Mouse (Mus musculus) embryonic facial prominence, embryonic 11.5 days (tissue): ENCODE measurements around the gene Ahctf1. TPM values are rescaled to one million over a fixed set of nuclear protein-coding genes. Genes with fewer than 3 reads are reported as not detected.

Experiments used
- ATAC-seq: fragments of 200-750 bp; cut with Nextera tagmentation; replicated peaks from 2 replicates; pipeline ENCODE4 v1.8.0; 2017; ENCODE audit warnings: low read depth; ENCODE audit not compliant: insufficient number of reproducible peaks, low FRiP score, low TSS enrichment
- DNase-seq: peaks from one replicate; pipeline ENCODE4 v3.0.0-alpha.2; 2015; ENCODE audit warnings: low spot score
- H3K27ac ChIP-seq: fragments of 300-500 bp; sonication (generic); replicated peaks from 2 replicates; pipeline ENCODE4 v1.5.1; 2014; ENCODE audit warnings: mild to moderate bottlenecking, low read depth, low read length, control low read depth
- H3K27me3 ChIP-seq: fragments of 300-500 bp; sonication (generic); 2 replicates; pipeline ENCODE4 v1.6.1; 2014; ENCODE audit warnings: mild to moderate bottlenecking, low read length, moderate library complexity, mixed read lengths; ENCODE audit not compliant: control insufficient read depth, insufficient read depth
- H3K36me3 ChIP-seq: fragments of 300-500 bp; sonication (generic); replicated peaks from 2 replicates; pipeline ENCODE4 v1.6.1; 2014; ENCODE audit warnings: low read depth, mild to moderate bottlenecking, low read length, moderate library complexity, mixed read lengths; ENCODE audit not compliant: control insufficient read depth, insufficient read depth
- H3K4me1 ChIP-seq: fragments of 300-500 bp; sonication (generic); 2 replicates; pipeline ENCODE4 v1.6.1; 2014; ENCODE audit warnings: low read length, mixed read lengths; ENCODE audit not compliant: control insufficient read depth, insufficient read depth
- H3K4me2 ChIP-seq: fragments of 300-500 bp; sonication (generic); 2 replicates; pipeline ENCODE4 v1.6.1; 2014; ENCODE audit warnings: low read depth, mild to moderate bottlenecking, control low read depth, low read length, moderate library complexity
- H3K4me3 ChIP-seq: fragments of 300-500 bp; sonication (generic); 2 replicates; pipeline ENCODE4 v1.5.1; 2014; ENCODE audit warnings: low read depth, low read length, control low read depth
- H3K9ac ChIP-seq: fragments of 300-500 bp; sonication (generic); replicated peaks from 2 replicates; pipeline ENCODE4 v1.6.1; 2014; ENCODE audit warnings: mild to moderate bottlenecking, control low read depth, low read length
- H3K9me3 ChIP-seq: fragments of 300-500 bp; sonication (generic); replicated peaks from 2 replicates; pipeline ENCODE4 v1.6.1; 2016; ENCODE audit warnings: mild to moderate bottlenecking, low read length, inconsistent platforms, mixed read lengths; ENCODE audit not compliant: control insufficient read depth
- WGBS: fragments of 180-500 bp; shearing (Covaris S2); extraction: QIAGEN DNeasy Blood & Tissue Kit; methylation state at CpG from one replicate; pipeline ENCODE4 v1.1.7; 2014; 5-methylcytosine and 5-hydroxymethylcytosine counted together
- polyA plus RNA-seq: library from polyadenylated mRNA; unstranded; fragments of >200 nt; fragmentation: Nextera tagmentation; extraction: Ambion mirVana; gene quantifications from 2 replicates; pipeline ENCODE4 v1.2.1, GENCODE M21; 2014

The Ahctf1 gene
- 33.9 and 38.6 TPM in 2 replicates for polyA plus RNA-seq

DNA sequence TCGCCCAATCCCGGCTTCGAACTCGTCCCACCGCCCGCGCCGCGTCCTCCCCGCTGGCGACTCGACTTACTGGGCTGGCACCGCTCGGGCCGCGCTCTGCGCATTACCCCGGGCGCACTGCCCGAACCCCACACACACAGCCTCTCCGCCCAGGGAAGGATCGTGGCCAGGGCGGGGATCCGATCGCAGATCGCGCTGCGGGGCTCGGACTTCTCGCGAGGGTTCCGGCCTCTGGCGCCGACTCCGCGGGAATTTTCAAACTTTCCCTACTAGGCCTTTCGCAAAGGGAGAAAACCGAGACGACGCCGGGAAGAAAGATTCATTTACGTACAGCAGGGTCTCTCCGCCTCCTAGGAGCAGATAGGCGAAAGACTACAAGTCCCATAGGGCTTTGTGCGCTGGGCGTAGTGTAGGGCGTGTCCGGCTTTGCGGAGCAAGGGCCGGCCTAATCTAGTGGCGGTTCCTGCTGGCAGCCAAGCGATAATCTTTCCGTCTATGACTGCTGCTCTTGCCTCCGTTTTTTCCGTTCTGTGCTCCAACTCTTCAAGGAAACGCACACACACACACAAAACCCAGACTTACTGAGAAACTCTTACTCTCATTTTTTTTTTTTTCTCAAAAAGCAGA, at the start of gene Ahctf1:
Gene Ahctf1, minus strand, starts transcription at position 168 of the 627 bp plus-strand sequence.
- DNase-seq = peak; percentile 99
- under 1% methylated on average over 56 of the region's 56 CpGs for WGBS

DNA sequence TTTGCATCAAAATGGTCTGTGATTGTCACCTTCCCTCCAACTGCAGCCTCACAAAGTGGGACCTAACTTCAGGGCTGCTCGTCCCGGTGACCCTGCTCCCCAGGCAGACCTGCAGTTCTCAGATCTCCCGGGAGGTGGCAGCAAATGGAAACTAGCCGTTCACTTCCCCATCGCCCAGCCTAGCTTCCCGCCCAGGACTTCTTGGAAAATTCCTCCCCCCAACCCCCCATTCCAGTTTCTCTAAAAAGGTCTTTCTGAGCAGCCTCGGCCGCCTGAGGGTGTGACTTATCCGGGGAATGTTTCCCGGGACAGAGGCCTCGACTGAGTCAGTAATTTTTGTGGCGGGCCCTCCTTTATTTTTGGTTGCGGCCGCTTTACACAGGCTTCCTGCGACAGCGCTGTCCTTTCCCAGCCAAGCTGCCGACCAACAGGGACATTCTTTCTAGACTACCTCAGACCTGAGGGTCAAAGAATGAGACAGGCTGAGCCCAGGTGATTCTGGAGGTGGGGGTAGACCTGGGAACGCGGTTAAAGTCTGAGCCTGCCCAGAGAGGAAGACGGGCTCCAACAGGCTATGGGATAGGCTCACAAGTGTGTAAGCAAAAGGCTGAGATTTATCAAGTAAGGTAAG, 44.4 kb upstream of the Ahctf1 start:
- Histone ChIP-seq H3K9me3 (no peaks in the 10 kb centered on the region), H3K27me3 (no peaks in the 10 kb centered on the region), H3K36me3 (no peaks in the 10 kb centered on the region), H3K4me2 (peak overlapping the region; percentile 62), H3K4me1 (no peaks in the 10 kb centered on the region), H3K9ac (peak overlapping the region; percentile 75), H3K4me3 (peak overlapping the region; percentile 34), H3K27ac (no peak overlapping the region)
- ATAC-seq (peak; percentile 50), DNase-seq (peak; percentile 93)
- 3% methylated on average over 20 of the region's 20 CpGs for WGBS

More for the DNA sequence above, at the start of gene Ahctf1:
- no peaks in the 10 kb centered on the region for H3K36me3 ChIP-seq
- no peaks in the 10 kb centered on the region for H3K4me1 ChIP-seq
- peak; percentile 98 for ATAC-seq
- no peaks in the 10 kb centered on the region for H3K27me3 ChIP-seq
- H3K4me3 ChIP-seq = peak within 1 kb of the TSS; percentile 95
- H3K27ac ChIP-seq = peak within 1 kb of the TSS; percentile 98
- peak within 1 kb of the TSS; percentile 97 for H3K9ac ChIP-seq
- no peaks in the 10 kb centered on the region for H3K9me3 ChIP-seq
- peak within 1 kb of the TSS; percentile 74 for H3K4me2 ChIP-seq

DNA sequence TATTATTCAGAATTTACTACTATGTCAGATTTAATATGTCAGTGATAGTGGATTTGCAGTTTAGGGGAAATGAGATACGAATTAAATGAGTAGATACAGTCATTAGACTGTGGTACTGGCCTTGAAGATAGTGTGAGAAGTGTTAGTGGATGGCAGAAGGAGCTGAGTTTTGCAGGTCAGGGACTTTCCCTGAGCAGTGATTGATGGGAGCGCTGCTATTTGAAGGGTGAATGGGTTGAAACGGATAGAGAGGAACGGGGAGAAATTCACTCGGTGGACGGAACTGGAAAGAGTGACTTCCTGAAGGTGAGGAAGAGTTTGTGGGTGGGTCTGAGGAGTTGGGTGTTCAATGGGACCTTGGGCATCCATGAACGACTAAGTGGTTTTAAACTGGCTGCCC, 43.7 kb upstream of the Ahctf1 start:
- H3K27me3 ChIP-seq = no peaks in the 10 kb centered on the region
- H3K36me3 ChIP-seq = no peaks in the 10 kb centered on the region
- H3K9ac ChIP-seq = no peak overlapping the region
- WGBS = 50% methylated on average over 7 of the region's 7 CpGs
- H3K27ac ChIP-seq = no peak overlapping the region
- H3K9me3 ChIP-seq = no peaks in the 10 kb centered on the region
- H3K4me2 ChIP-seq = no peak overlapping the region
- ATAC-seq = no peak
- H3K4me3 ChIP-seq = no peak overlapping the region
- H3K4me1 ChIP-seq = no peaks in the 10 kb centered on the region
- no peak for DNase-seq

DNA sequence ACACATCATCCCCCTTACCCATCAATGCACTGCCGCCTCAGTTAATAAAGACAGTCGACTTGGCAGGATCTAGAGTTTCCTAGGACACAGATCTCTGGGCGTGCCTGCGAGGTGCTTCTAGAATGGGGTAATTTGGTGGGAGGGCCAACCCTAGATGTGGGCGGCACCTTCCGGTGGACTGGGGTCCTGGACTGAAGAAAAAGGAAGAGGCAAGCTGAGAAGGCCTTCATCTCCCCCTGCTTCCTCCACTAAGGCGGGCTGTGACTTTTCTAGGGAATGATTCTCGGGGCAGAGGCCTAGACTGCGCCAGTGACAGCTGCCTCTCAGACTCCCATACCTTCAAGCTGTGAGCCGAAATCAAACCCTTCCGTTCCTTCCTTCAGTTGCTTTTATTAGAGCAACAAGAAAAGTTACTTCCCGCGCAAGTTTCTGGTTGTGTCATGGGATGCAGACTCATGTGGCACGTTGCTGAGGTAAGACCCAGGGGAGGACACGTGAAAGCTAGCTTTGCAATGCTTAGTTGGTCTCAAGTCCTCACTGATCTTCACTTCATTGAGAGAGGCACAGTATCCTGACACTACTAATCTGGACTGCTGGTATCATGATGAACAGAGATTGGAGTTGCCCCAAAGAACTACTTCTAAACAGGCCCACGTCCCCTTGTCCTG, 42.5 kb upstream of the Ahctf1 start:
- Histone ChIP-seq H3K36me3 (no peaks in the 10 kb centered on the region), H3K27ac (no peak overlapping the region), H3K27me3 (no peaks in the 10 kb centered on the region), H3K9ac (no peak overlapping the region), H3K9me3 (no peaks in the 10 kb centered on the region), H3K4me1 (no peaks in the 10 kb centered on the region), H3K4me3 (no peak overlapping the region), H3K4me2 (no peak overlapping the region)
- WGBS = 85% methylated on average over 16 of the region's 16 CpGs
- ATAC-seq (no peak), DNase-seq (no peak)

DNA sequence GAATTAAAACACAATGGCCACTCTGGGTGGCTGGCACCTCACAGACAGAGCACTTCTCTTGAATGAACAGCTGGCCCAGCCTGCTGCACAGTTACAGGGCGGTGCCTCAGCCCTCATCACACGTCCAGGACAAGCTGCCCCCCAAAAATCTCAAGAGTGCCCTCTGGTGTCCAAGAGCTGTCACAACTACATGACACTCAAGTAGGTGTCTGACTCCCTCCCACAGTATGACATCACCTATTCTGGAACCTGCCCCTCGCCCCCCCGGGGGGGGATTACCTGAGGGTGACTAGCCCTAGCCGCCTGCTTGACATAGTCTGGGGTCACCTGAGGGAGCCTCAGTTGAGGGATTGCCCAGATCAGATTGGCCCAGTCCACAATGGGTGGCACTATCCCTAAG, 41.4 kb upstream of the Ahctf1 start:
- no peak overlapping the region for H3K9ac ChIP-seq
- 15% methylated on average over 5 of the region's 5 CpGs for WGBS
- H3K27ac ChIP-seq = no peak overlapping the region
- H3K4me1 ChIP-seq = no peaks in the 10 kb centered on the region
- H3K4me2 ChIP-seq = no peak overlapping the region
- no peaks in the 10 kb centered on the region for H3K9me3 ChIP-seq
- H3K36me3 ChIP-seq = no peaks in the 10 kb centered on the region
- peak; percentile 74 for DNase-seq
- no peaks in the 10 kb centered on the region for H3K27me3 ChIP-seq
- H3K4me3 ChIP-seq = no peak overlapping the region
- ATAC-seq = no peak; the same call in 1 of the 2 replicates

DNA sequence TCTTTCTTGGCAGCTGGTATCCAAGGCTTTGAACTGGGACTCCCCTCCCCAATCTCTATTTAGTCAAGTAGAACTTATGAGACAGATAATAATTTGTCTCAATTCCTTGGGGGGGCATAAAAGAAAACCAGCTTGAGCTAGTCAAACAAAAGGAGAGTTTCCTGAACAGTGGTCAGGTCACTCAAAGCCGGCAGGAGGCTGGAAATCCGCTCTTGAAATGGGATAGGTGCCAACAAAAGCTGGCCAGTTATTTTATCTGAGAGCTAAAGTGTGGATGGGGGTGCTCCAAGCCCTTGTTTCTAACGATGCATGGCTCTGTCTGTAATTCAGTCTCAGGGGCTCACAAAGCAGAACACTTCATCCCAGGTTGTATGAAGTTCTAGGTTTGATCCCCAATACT, 40.5 kb upstream of the Ahctf1 start:
- no peaks in the 10 kb centered on the region for H3K4me1 ChIP-seq
- H3K36me3 ChIP-seq = no peaks in the 10 kb centered on the region
- 62% methylated on average over 3 of the region's 3 CpGs for WGBS
- H3K27ac ChIP-seq = no peak overlapping the region
- no peak overlapping the region for H3K9ac ChIP-seq
- no peak overlapping the region for H3K4me2 ChIP-seq
- no peaks in the 10 kb centered on the region for H3K9me3 ChIP-seq
- no peak for ATAC-seq
- H3K27me3 ChIP-seq = no peaks in the 10 kb centered on the region
- no peak overlapping the region for H3K4me3 ChIP-seq
- no peak for DNase-seq

DNA sequence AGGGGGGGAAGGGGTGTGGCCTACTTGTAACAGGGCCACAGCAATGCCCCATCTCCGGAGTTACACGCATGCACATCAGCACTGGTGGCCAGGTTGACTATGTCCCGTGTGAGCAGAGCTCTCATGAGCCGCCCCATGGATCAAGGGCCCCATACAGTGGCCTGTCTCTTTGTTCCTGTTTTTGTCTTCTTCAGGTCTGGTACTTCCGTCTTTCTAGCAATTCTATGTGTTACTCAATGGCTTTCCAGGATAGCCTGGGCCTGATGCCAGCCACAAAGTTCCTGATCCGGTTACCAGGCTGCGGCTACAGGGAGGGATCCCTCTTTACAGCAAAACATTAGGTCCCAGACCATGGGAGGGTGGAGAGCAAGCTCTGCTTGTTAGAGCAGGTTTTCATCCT, 39.1 kb upstream of the Ahctf1 start:
- ATAC-seq = 0 out of 2 replicates have a peak, but pooled peaks have one; percentile 24
- no peak overlapping the region for H3K27ac ChIP-seq
- no peak overlapping the region for H3K9ac ChIP-seq
- no peak overlapping the region for H3K4me3 ChIP-seq
- no peaks in the 10 kb centered on the region for H3K9me3 ChIP-seq
- H3K4me1 ChIP-seq = no peaks in the 10 kb centered on the region
- no peak for DNase-seq
- H3K36me3 ChIP-seq = no peaks in the 10 kb centered on the region
- no peaks in the 10 kb centered on the region for H3K27me3 ChIP-seq
- 83% methylated on average over 7 of the region's 7 CpGs for WGBS
- no peak overlapping the region for H3K4me2 ChIP-seq
